Mouse (Mus musculus) adrenal gland, postnatal 36 days (tissue): ENCODE measurements at regions not wholly inside any gene's neighbourhood (a gene's known extent, or its start where the extent isn't known, plus 50 kb on each side); places are given as distances from the start of the nearest gene placed in this dataset.
A peak's percentile ranks its signal among the peaks of the same experiment; 100 is the strongest.

ENCODE experiments used
- DNase-seq, 2 experiments: peaks; one replicate each; pipeline ENCODE4 v3.0.0; 2021; ENCODE audit warnings: mixed read lengths in 1 of 2

- no peak for DNase-seq
These were observed 336.8 kb upstream of the 4930535I16Rik start for GRCm38 (mm10) chr4:124254446-124255182.

GRCm38 (mm10) chr4:124241600-124241999 is 323.8 kb upstream of the 4930535I16Rik start:
- no peak for DNase-seq

GRCm38 (mm10) chr4:124236476-124236875 is 318.7 kb upstream of the 4930535I16Rik start:
- DNase-seq, result peak; percentile 33 to 54

GRCm38 (mm10) chr4:124228537-124228936 is 310.7 kb upstream of the 4930535I16Rik start:
- DNase-seq, result peak; percentile 73 to 78

- no peak for DNase-seq
These were observed 306.1 kb upstream of the 4930535I16Rik start for GRCm38 (mm10) chr4:124223646-124224500.

- no peak for DNase-seq
These were observed 303.9 kb upstream of the 4930535I16Rik start for GRCm38 (mm10) chr4:124221736-124222135.

- DNase-seq, result peak; percentile 73 to 78
These were observed 299.4 kb upstream of the 4930535I16Rik start for GRCm38 (mm10) chr4:124217206-124217605.

- DNase-seq, result no peak
These were observed 298.5 kb upstream of the 4930535I16Rik start for GRCm38 (mm10) chr4:124216351-124216750.

GRCm38 (mm10) chr4:124215077-124215476 is 297.3 kb upstream of the 4930535I16Rik start:
- DNase-seq, result peak; percentile 5 to 7

GRCm38 (mm10) chr4:124210103-124210502 is 292.3 kb upstream of the 4930535I16Rik start:
- DNase-seq, result no peak

GRCm38 (mm10) chr4:124206480-124206879 is 288.7 kb upstream of the 4930535I16Rik start:
- no peak for DNase-seq

GRCm38 (mm10) chr4:124203736-124204135 is 285.9 kb upstream of the 4930535I16Rik start:
- DNase-seq, result no peak

- no peak for DNase-seq
These were observed 282.3 kb upstream of the 4930535I16Rik start for GRCm38 (mm10) chr4:124199884-124200844.

- no peak for DNase-seq
These were observed 281.0 kb upstream of the 4930535I16Rik start for GRCm38 (mm10) chr4:124198832-124199231.

- no peak for DNase-seq
These were observed 278.9 kb upstream of the 4930535I16Rik start for GRCm38 (mm10) chr4:124196711-124197110.

- DNase-seq, result no peak
These were observed 275.4 kb upstream of the 4930535I16Rik start for GRCm38 (mm10) chr4:124193059-124193721.

- DNase-seq, result no peak
These were observed 273.0 kb upstream of the 4930535I16Rik start for GRCm38 (mm10) chr4:124190775-124191174.

GRCm38 (mm10) chr4:124189993-124190385 is 272.2 kb upstream of the 4930535I16Rik start:
- no peak for DNase-seq

GRCm38 (mm10) chr4:124189352-124189992 is 271.6 kb upstream of the 4930535I16Rik start:
- peak; percentile 36 to 42 for DNase-seq

GRCm38 (mm10) chr4:124187108-124187507 is 269.3 kb upstream of the 4930535I16Rik start:
- DNase-seq, result no peak

- DNase-seq, result no peak
These were observed 263.5 kb upstream of the 4930535I16Rik start for GRCm38 (mm10) chr4:124181335-124181734.
